Mouse (Mus musculus) spleen, postnatal 14 days (tissue): ENCODE measurements around the gene Nmur2.

Source experiments
- DNase-seq, 2 experiments: peaks; one replicate each; pipeline ENCODE4 v3.0.0; 2021 to 2022; ENCODE audit warnings: low spot score in 2 of 2

The Nmur2 gene

DNA sequence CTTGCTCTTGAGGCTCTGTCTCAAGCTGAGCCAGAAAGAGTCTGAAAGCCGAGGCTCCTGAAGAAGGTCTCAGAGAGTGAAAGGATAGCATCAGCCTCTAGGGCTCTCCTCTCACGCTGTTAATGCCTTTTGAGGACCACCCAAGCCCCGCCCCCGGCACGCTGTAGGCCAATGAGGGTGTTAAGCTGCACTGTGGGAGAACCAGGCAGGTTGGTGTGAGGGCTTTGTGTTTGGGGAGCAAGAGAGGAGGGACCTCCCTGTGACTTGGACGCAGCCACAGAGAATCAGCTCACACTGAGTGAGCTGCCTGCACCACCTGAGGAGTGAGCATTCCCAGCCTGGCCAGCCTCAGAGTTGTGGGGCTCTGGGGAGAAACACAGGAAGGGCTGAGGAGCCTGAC, at the start of gene Nmur2:
Nmur2 (minus strand) TSS at position 94 of the 400 bp plus-strand sequence.
- DNase-seq: no peak

- no peak for DNase-seq
These were observed 48.4 kb upstream of the Nmur2 start for GRCm38 (mm10) chr11:56089127-56089689.

DNA sequence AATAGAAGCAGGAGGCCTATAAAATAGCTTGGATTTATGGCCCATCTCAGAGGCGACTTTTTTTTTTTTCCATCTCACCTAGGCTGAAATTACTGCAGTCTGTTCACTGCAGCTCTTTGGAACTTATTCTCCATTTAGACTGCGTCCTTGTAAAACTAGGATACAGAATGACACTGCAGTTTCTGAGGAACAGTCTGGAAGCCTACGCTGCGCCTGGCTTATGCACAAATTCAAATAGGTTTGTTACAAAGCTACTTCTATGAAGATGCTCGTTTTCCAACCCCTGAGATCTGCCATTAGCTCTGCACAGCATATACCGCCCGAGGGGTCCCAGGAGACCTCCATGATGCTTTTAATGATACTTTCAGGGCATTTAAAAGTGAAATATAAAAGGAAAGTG, 31.3 kb upstream of the Nmur2 start:
- no peak for DNase-seq

- no peak for DNase-seq
These were observed 28.8 kb upstream of the Nmur2 start for GRCm38 (mm10) chr11:56069658-56070057.

DNA sequence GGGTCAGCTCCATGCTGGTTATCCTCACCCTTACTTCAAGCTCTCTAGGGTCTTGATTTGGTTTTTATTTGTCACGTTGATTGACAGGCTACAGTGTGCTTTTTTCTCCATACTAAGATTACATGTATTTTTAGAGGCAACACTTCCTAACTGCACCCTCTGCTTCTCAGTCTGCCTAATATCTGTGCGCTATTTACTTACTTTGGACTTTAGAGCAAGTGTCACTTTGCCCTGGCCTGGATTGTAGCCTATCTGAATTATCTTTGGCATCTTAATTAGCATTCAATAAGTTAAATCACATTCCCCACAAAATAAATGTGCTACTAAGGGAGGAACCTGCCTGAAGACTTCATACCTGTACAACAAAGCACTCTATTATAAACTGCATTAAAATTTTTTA, 24.3 kb upstream of the Nmur2 start:
- no peak for DNase-seq

- no peak for DNase-seq
These were observed 23.8 kb upstream of the Nmur2 start for GRCm38 (mm10) chr11:56064575-56064974.

DNA sequence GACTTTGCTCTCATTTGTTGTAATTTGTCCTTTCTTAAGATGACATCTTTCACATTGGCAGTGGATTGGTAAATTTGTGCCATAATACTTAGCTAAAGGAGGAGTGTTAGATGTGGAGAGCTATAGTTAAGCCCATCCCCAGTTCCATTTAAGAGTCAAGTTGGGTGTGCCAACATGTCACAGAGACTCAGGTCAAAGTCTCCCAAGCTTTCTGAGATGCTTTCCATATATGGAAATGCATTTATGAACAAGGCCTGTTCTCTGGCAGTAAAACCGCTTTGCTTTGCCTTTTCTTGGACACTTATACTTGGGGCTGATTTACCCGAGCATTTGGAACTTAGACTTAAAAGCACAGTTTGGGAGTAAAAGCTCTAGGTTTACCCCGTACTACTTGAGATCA, 18.4 kb upstream of the Nmur2 start:
- DNase-seq: no peak

GRCm38 (mm10) chr11:56054439-56054838, 13.6 kb upstream of the Nmur2 start:
- no peak for DNase-seq

DNA sequence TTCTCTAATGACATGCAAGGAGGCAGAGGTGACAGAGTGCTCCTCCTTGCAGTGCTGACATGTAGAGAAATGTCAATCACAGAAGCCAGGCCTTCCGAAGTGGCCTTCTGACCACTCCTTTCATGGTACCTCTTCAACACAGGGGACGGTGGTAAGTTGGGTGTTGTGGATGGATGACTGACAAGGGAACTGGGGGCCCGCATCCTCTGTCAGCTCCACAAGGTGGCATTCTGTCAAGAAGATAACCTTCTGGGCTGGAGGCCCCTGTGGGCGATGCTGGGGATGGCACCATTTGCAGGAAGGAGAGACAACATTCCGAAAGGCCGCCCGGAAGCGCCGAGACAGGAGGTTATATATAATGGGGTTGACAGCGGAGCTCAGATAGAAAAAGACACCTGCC, 14.0 kb downstream of the Nmur2 start:
- no peak for DNase-seq

GRCm38 (mm10) chr11:56025746-56026570, 14.9 kb downstream of the Nmur2 start:
- no peak for DNase-seq

DNA sequence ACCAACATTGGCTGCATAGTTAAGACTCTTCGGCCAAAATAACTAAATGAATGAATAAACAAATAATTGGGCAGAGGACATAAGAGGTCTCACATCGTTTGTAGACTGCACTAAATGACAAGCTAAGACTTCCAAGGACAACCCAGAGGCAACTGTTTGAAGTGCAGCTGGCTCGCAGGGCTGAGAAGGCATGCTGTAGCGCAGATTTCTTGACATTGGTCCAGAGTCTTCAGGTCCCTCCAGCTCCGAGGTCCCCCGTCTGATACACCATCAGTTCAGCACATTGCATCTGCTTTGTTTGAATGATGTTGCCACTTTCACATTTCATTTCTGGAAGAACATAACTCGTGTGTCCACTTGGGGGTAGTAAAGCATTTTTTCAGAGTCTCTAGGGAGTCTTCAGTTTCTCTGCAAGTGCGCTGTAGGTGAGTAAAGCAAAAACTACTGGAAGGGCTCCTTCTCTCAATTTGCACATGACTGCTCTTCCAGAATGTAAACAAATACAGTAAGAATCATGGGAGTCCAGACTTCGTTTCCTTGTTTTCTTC, 27.2 kb downstream of the Nmur2 start:
- no peak for DNase-seq

GRCm38 (mm10) chr11:56012396-56012795, 28.4 kb downstream of the Nmur2 start:
- no peak for DNase-seq

- DNase-seq: no peak
These were observed 32.5 kb downstream of the Nmur2 start for GRCm38 (mm10) chr11:56008277-56008676.

DNA sequence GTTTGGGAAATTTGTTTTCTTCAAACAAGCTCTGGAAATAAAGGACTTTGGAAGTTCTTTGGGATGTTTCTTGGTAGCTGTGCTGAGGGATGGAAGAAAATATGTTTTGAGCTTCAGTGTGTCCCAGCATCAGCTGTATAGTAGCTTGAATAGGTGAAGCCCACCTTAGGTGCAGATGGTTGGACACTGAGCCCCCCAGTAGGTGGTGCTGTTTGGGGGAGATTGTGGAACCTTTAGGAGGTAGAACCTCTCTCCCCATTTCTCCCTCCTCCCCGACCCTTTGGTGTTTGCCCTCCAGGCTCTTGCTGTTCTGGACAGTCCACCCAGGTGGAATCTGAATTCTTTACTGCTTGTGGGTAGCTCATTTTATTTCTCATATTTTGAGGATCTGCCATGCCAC, 48.0 kb downstream of the Nmur2 start:
- no peak for DNase-seq

DNA sequence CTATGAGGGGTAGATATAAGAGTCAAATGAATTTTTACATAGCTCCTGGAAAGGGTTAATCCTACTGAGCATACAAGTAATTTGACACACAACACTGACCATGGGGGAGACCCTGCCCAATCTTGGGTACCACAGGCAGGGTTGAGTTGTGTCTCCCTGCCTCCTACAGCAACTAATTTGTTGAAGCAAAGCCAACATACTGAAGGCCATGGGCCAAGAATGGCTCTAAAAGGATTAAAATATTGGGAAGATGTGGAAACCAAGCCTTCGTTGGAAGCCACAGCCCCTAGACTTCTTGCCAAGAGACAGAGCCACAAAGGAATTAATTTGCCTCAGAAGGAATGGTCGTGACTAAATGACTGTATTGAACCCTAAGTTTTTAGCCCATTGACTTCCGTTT, 48.7 kb downstream of the Nmur2 start:
- no peak for DNase-seq

- no peak for DNase-seq
These were observed 49.2 kb downstream of the Nmur2 start for GRCm38 (mm10) chr11:55991505-55992066.

DNA sequence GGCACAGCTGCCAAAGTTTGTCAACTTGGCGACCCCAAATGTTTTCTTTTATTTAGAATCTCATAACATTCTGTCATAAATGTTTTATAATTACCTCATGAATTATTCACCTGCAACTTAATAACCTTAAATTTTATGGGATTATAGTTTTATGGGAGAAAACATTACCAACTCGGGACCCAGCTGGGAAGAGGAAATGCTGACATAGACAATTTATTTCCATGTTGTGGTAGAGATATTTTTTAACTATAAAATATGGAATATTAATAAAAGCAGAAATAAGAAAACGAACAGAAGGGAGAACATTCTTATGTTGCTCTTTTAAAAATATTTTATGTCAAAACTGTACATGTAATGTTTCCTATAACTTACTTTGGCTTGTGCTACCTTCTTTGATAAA, 56.2 kb downstream of the Nmur2 start:
- DNase-seq: no peak

GRCm38 (mm10) chr11:55981656-55982055, 59.2 kb downstream of the Nmur2 start:
- DNase-seq: no peak

DNA sequence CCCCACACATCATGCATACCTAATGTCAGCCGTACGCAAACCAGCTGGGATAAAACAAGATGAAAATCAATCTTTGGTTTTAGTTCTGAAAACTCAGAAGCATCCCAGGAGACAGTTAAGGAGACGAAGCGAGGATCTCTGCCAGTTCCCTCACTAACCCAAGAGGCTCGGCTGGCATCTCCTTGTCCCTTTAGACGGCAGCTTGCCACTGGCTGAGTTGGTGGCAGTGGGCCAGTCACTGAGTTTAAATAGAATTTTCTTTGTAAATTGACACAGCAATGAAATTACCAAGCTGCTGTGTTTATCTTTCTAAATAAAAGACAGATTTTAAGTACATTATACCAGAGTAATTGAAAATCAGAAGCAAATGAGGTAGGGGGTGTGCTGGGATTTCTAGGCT, 62.7 kb downstream of the Nmur2 start:
- DNase-seq: no peak
